ENCODE assay signal across 8 mouse cellular contexts in genomic region chr4:133170056-133170524, GRCm38 (mm10). TPM values are rescaled to one million over a fixed set of nuclear protein-coding genes. Genes with fewer than 3 reads are reported as not detected.
DNase-seq lines count a peak whose midpoint lies in the region; ATAC-seq and TF ChIP-seq lines count a peak whose summit lies in the region.
"Had no signal": no experiment of that assay in that cellular context is flagged by ENCODE, and none has a peak within 500 bp of the region (broad histone marks: within the 10 kb centered on the region; RNA-seq: fewer than 3 reads in every experiment).

No protein-coding gene starts in this region.

- DNase-seq in limb, embryonic 14.5 days (ENCODE audit: low spot score) = no peak
- DNase-seq in limb, embryonic 10.5 days (ENCODE audit: low spot score) = no peak
- peak; percentile 51 for DNase-seq in brain, adult 2 months (ENCODE audit: low read depth, low spot score)
- DNase-seq in splenic B cell, adult 2 months (ENCODE audit: low read depth, low spot score) = peak; percentile 88
- DNase-seq in layer of hippocampus, adult 18-20 months (ENCODE audit: low spot score in 2 of 2) = no peak
- DNase-seq in left cerebral cortex, adult 18-20 months (ENCODE audit: low spot score in 2 of 2) = no peak

- H3K36me3 ChIP-seq in limb, embryonic 14.5 days (ENCODE audit: control insufficient read depth, insufficient read depth, low read length) = no peaks in the 10 kb centered on the region
- H3K36me3 ChIP-seq in limb, embryonic 10.5 days = peaks cover 21% of the 10 kb centered on the region
- peaks cover 1% of the 10 kb centered on the region; the same call in 1 of the 2 replicates for H3K36me3 ChIP-seq in liver, embryonic 15.5 days (replicated peaks)
- peaks cover 2% of the 10 kb centered on the region; the same call in 1 of the 2 replicates for H3K36me3 ChIP-seq in splenic B cell, adult 2 months (ENCODE audit: control insufficient read depth, insufficient read depth, low read length, poor library complexity, severe bottlenecking)
- H3K36me3 ChIP-seq: neural tube, embryonic 12.5 days had no signal

- WGBS in limb, embryonic 14.5 days = 73% methylated on average over 3 of the region's 3 CpGs
- WGBS in limb, embryonic 10.5 days = 86% methylated on average over 3 of the region's 3 CpGs
- 25% methylated on average over 3 of the region's 3 CpGs for WGBS in liver, embryonic 15.5 days (ENCODE audit: insufficient replicate concordance)

- peak overlapping the region; percentile 13; the same call in 1 of the 2 replicates for H3K27ac ChIP-seq in limb, embryonic 14.5 days (replicated peaks; ENCODE audit: low read depth, low read length)
- no peak overlapping the region for H3K27ac ChIP-seq in limb, embryonic 10.5 days
- H3K27ac ChIP-seq in liver, embryonic 15.5 days (replicated peaks) = peak overlapping the region; percentile 77
- H3K27ac ChIP-seq: neural tube, embryonic 12.5 days had no signal

- H3K4me2 ChIP-seq in limb, embryonic 14.5 days (replicated peaks; ENCODE audit: low read depth, low read length, severe bottlenecking) = no peak overlapping the region
- H3K4me2 ChIP-seq in liver, embryonic 15.5 days = peak overlapping the region; percentile 25; the same call in 1 of the 2 replicates
- H3K4me2 ChIP-seq: neural tube, embryonic 12.5 days had no signal

- H3K9me3 ChIP-seq in limb, embryonic 14.5 days (ENCODE audit: control insufficient read depth, low read length) = no peaks in the 10 kb centered on the region
- H3K9me3 ChIP-seq in limb, embryonic 10.5 days (replicated peaks) = no peaks in the 10 kb centered on the region
- H3K9me3 ChIP-seq in liver, embryonic 15.5 days (replicated peaks) = no peaks in the 10 kb centered on the region
- H3K9me3 ChIP-seq: neural tube, embryonic 12.5 days had no signal

- H3K27me3 ChIP-seq in limb, embryonic 14.5 days (ENCODE audit: control insufficient read depth, insufficient read depth, low read length) = no peaks in the 10 kb centered on the region
- no peaks in the 10 kb centered on the region for H3K27me3 ChIP-seq in limb, embryonic 10.5 days (ENCODE audit: low read depth, poor library complexity, severe bottlenecking)
- H3K27me3 ChIP-seq in liver, embryonic 15.5 days = no peaks in the 10 kb centered on the region
- H3K27me3 ChIP-seq in splenic B cell, adult 2 months (ENCODE audit: control insufficient read depth, insufficient read depth, low read length, poor library complexity, severe bottlenecking) = no peaks in the 10 kb centered on the region
- H3K27me3 ChIP-seq: neural tube, embryonic 12.5 days had no signal

- no peak for TF ChIP-seq POLR2A in limb, embryonic 14.5 days (IDR thresholded peaks at IDR 0.05; ENCODE audit: borderline replicate concordance, extremely low read depth, insufficient read depth, insufficient read length)

- no peak for ATAC-seq in limb, embryonic 14.5 days (ENCODE audit: low FRiP score, low read depth)
- ATAC-seq in liver, embryonic 15.5 days (ENCODE audit: insufficient read depth) = no peak

- no peak overlapping the region for H3K9ac ChIP-seq in limb, embryonic 14.5 days (ENCODE audit: low read depth, low read length, severe bottlenecking)
- no peak overlapping the region for H3K9ac ChIP-seq in liver, embryonic 15.5 days
- H3K9ac ChIP-seq: neural tube, embryonic 12.5 days had no signal

- no peak overlapping the region for H3K4me3 ChIP-seq in limb, embryonic 14.5 days (replicated peaks; ENCODE audit: low read length)
- no peak overlapping the region for H3K4me3 ChIP-seq in limb, embryonic 10.5 days
- no peak overlapping the region for H3K4me3 ChIP-seq in liver, embryonic 15.5 days (replicated peaks)
- H3K4me3 ChIP-seq: neural tube, embryonic 12.5 days had no signal

- H3K4me1 ChIP-seq in limb, embryonic 14.5 days (ENCODE audit: control insufficient read depth, insufficient read depth, low read length) = peaks cover 21% of the 10 kb centered on the region
- peaks cover 11% of the 10 kb centered on the region; the same call in 1 of the 2 replicates for H3K4me1 ChIP-seq in limb, embryonic 10.5 days
- peaks cover 59% of the 10 kb centered on the region for H3K4me1 ChIP-seq in liver, embryonic 15.5 days (replicated peaks)
- H3K4me1 ChIP-seq: neural tube, embryonic 12.5 days had no signal

RNA-seq across cellular contexts. Expression of gene Wasf2, which starts 39.8 kb away (rescaled TPM):
- polyA plus RNA-seq in limb, embryonic 14.5 days (2012; rRNA removed) = 62.0 and 70.9 TPM in 2 replicates
- 92.2 and 96.6 TPM in 2 replicates for polyA plus RNA-seq in limb, embryonic 14.5 days (2014; fragmentation: Nextera tagmentation; extraction: Ambion mirVana)
- polyA plus RNA-seq in limb, embryonic 10.5 days (2016; fragmentation: Nextera tagmentation; extraction: Ambion mirVana) = 62.9 and 73.7 TPM in 2 replicates
- polyA plus RNA-seq in liver, embryonic 15.5 days (2015; fragmentation: Nextera tagmentation; extraction: Ambion mirVana) = 44.0 and 52.0 TPM in 2 replicates
- 10 to 100 TPM; 27.4 to 32.6 TPM for total RNA-seq in layer of hippocampus, adult 18-20 months (2021)
- total RNA-seq in left cerebral cortex, adult 18-20 months (2021) = 10 to 100 TPM; 25.7 to 28.2 TPM

RNA-seq across cellular contexts. Expression of gene Cd164l2, which starts 41.8 kb away (rescaled TPM):
- 3.2 and 3.4 TPM in 2 replicates for polyA plus RNA-seq in limb, embryonic 14.5 days (2012; rRNA removed)
- 4.9 and 6.3 TPM in 2 replicates for polyA plus RNA-seq in limb, embryonic 14.5 days (2014; fragmentation: Nextera tagmentation; extraction: Ambion mirVana)
- 3.1 and 4.1 TPM in 2 replicates for polyA plus RNA-seq in limb, embryonic 10.5 days (2016; fragmentation: Nextera tagmentation; extraction: Ambion mirVana)
- not detected in 2 replicates for polyA plus RNA-seq in liver, embryonic 15.5 days (2015; fragmentation: Nextera tagmentation; extraction: Ambion mirVana)
- 1 to 10 TPM; 3.0 to 3.4 TPM for total RNA-seq in layer of hippocampus, adult 18-20 months (2021)
- 1 to 10 TPM; 4.6 to 5.1 TPM for total RNA-seq in left cerebral cortex, adult 18-20 months (2021)

RNA-seq across cellular contexts. Expression of gene Gpr3, which starts 42.2 kb away (rescaled TPM):
- 0.84 and 1.1 TPM in 2 replicates for polyA plus RNA-seq in limb, embryonic 14.5 days (2012; rRNA removed)
- polyA plus RNA-seq in limb, embryonic 14.5 days (2014; fragmentation: Nextera tagmentation; extraction: Ambion mirVana) = 0.22 TPM in 1 of 2 replicates, not detected in the other
- 0.51 and 0.72 TPM in 2 replicates for polyA plus RNA-seq in limb, embryonic 10.5 days (2016; fragmentation: Nextera tagmentation; extraction: Ambion mirVana)
- not detected in 2 replicates for polyA plus RNA-seq in liver, embryonic 15.5 days (2015; fragmentation: Nextera tagmentation; extraction: Ambion mirVana)
- 1 to 10 TPM; 7.3 to 7.6 TPM for total RNA-seq in layer of hippocampus, adult 18-20 months (2021)
- 10 to 100 TPM; 14.8 to 16.7 TPM for total RNA-seq in left cerebral cortex, adult 18-20 months (2021)

Comparison
In these comparisons a context has a peak if more than half of its experiments do, and no peak if none do; other contexts are left out.
1. DNase-seq: peak in brain, adult 2 months (single experiment) and splenic B cell, adult 2 months (single experiment); none in limb, embryonic 14.5 days (single experiment), limb, embryonic 10.5 days (single experiment), layer of hippocampus, adult 18-20 months (0 of 2) and left cerebral cortex, adult 18-20 months (0 of 2).